In genomic region chr1:42917908-42918307, GRCm38 (mm10) we compare ENCODE assay signal across 10 mouse cellular contexts. TPM values are rescaled to one million over a fixed set of nuclear protein-coding genes. Genes with fewer than 3 reads are reported as not detected.
DNase-seq lines count a peak whose midpoint lies in the region; ATAC-seq and TF ChIP-seq lines count a peak whose summit lies in the region.
"Had no signal": no experiment of that assay in that cellular context is flagged by ENCODE, and none has a peak within 500 bp of the region (broad histone marks: within the 10 kb centered on the region; RNA-seq: fewer than 3 reads in every experiment).

No protein-coding gene starts in this region.

- peak overlapping the region; percentile 33; the same call in 1 of the 2 replicates for H3K4me3 ChIP-seq in heart, embryonic 10.5 days
- H3K4me3 ChIP-seq in heart, adult 2 months, result no peak overlapping the region
- no peak overlapping the region for H3K4me3 ChIP-seq in lung, postnatal 0 days (ENCODE audit: low read depth, low read length)
- no peak overlapping the region for H3K4me3 ChIP-seq in forebrain, embryonic 14.5 days (ENCODE audit: low read depth, low read length)

- no peak for TF ChIP-seq EP300 in heart, adult 2 months (IDR thresholded peaks at IDR 0.05; ENCODE audit: insufficient read depth, low read depth, low read length)
- no peak for TF ChIP-seq EP300 in lung, postnatal 0 days (IDR thresholded peaks at IDR 0.05)

- H3K9ac ChIP-seq in heart, adult 2 months (ENCODE audit: low read depth, low read length), result no peak overlapping the region
- no peak overlapping the region for H3K9ac ChIP-seq in lung, postnatal 0 days (replicated peaks; ENCODE audit: low read depth)
- H3K9ac ChIP-seq in forebrain, embryonic 14.5 days (ENCODE audit: low read length), result no peak overlapping the region

- peak; percentile 47 for ATAC-seq in lung, postnatal 0 days
- ATAC-seq in forebrain, embryonic 14.5 days, result no peak

- no peak overlapping the region for H3K4me2 ChIP-seq in lung, postnatal 0 days (replicated peaks; ENCODE audit: low read depth, low read length)
- H3K4me2 ChIP-seq in forebrain, embryonic 14.5 days (ENCODE audit: low read length), result no peak overlapping the region

- no peak for DNase-seq in heart, embryonic 10.5 days (ENCODE audit: low spot score)
- DNase-seq in heart, adult 2 months, result no peak
- DNase-seq in lung, postnatal 0 days (ENCODE audit: low spot score), result peak; percentile 53
- DNase-seq in lung, postnatal 4 days, result no peak
- DNase-seq in forebrain, embryonic 14.5 days (ENCODE audit: low spot score), result peak; percentile 28
- DNase-seq in retina, postnatal 1 day, result peak; percentile 62
- DNase-seq in ovary, adult 18-20 months (ENCODE audit: low spot score), result no peak
- DNase-seq in gastrocnemius, postnatal 10 days, result no peak
- DNase-seq: heart, adult 11 months; lung, postnatal 36 days had no signal

- no peak for TF ChIP-seq POLR2A in heart, adult 2 months (IDR thresholded peaks at IDR 0.05; ENCODE audit: insufficient read depth, low read depth, low read length)

- intact Hi-C loops in heart, adult 2 months (cut with DNase I), result loop anchor here (5.0 kb wide), 1 partner anchor 344 kb away; no protein-coding TSS in a partner anchor

- no peak overlapping the region for H3K27ac ChIP-seq in heart, embryonic 10.5 days
- H3K27ac ChIP-seq in heart, adult 2 months, result no peak overlapping the region
- H3K27ac ChIP-seq in lung, postnatal 0 days (ENCODE audit: low read length), result no peak overlapping the region
- no peak overlapping the region for H3K27ac ChIP-seq in forebrain, embryonic 14.5 days (ENCODE audit: low read depth, low read length)

- no peaks in the 10 kb centered on the region for H3K79me2 ChIP-seq in heart, adult 2 months (replicated peaks; ENCODE audit: control insufficient read depth, insufficient read depth, low read length)

- H3K36me3 ChIP-seq in heart, embryonic 10.5 days, result no peaks in the 10 kb centered on the region
- no peaks in the 10 kb centered on the region for H3K36me3 ChIP-seq in heart, adult 2 months (ENCODE audit: control insufficient read depth, insufficient read depth, low read length)
- H3K36me3 ChIP-seq in lung, postnatal 0 days (ENCODE audit: insufficient read depth, low read length), result no peaks in the 10 kb centered on the region
- no peaks in the 10 kb centered on the region for H3K36me3 ChIP-seq in forebrain, embryonic 14.5 days (ENCODE audit: control insufficient read depth, insufficient read depth, low read length)

- H3K9me3 ChIP-seq in heart, embryonic 10.5 days, result no peaks in the 10 kb centered on the region
- H3K9me3 ChIP-seq in lung, postnatal 0 days (ENCODE audit: low read length), result no peaks in the 10 kb centered on the region
- no peaks in the 10 kb centered on the region for H3K9me3 ChIP-seq in forebrain, embryonic 14.5 days (replicated peaks; ENCODE audit: control insufficient read depth, low read length)

- TF ChIP-seq CTCF in heart, adult 2 months (IDR thresholded peaks at IDR 0.05), result no peak
- no peak for TF ChIP-seq CTCF in lung, postnatal 0 days (IDR thresholded peaks at IDR 0.05)

- H3K27me3 ChIP-seq in heart, embryonic 10.5 days (ENCODE audit: insufficient read depth, poor library complexity, severe bottlenecking), result no peaks in the 10 kb centered on the region
- H3K27me3 ChIP-seq in heart, adult 2 months (ENCODE audit: control insufficient read depth, insufficient read depth, low read length), result no peaks in the 10 kb centered on the region
- H3K27me3 ChIP-seq in lung, postnatal 0 days (replicated peaks; ENCODE audit: insufficient read depth, low read length), result no peaks in the 10 kb centered on the region
- H3K27me3 ChIP-seq in forebrain, embryonic 14.5 days (replicated peaks; ENCODE audit: control insufficient read depth, insufficient read depth, low read length), result no peaks in the 10 kb centered on the region

- H3K4me1 ChIP-seq in heart, embryonic 10.5 days, result peaks cover 3% of the 10 kb centered on the region; the same call in 1 of the 2 replicates
- H3K4me1 ChIP-seq in heart, adult 2 months (ENCODE audit: control insufficient read depth, insufficient read depth, low read length), result no peaks in the 10 kb centered on the region
- H3K4me1 ChIP-seq in lung, postnatal 0 days (ENCODE audit: insufficient read depth, low read depth, low read length), result no peaks in the 10 kb centered on the region
- H3K4me1 ChIP-seq in forebrain, embryonic 14.5 days (ENCODE audit: control insufficient read depth, insufficient read depth, low read length), result no peaks in the 10 kb centered on the region

- 13% methylated on average over 4 of the region's 4 CpGs for WGBS in heart, embryonic 10.5 days
- WGBS in heart, adult 2 months, result 23% methylated on average over 4 of the region's 4 CpGs
- 27% methylated on average over 4 of the region's 4 CpGs for WGBS in lung, postnatal 0 days
- WGBS in forebrain, embryonic 14.5 days, result 16% methylated on average over 4 of the region's 4 CpGs

RNA-seq across cellular contexts. Expression of gene Gpr45, which starts 34.8 kb away (rescaled TPM):
- 3.1 and 4.9 TPM in 2 replicates for polyA plus RNA-seq in heart, embryonic 10.5 days (2016; fragmentation: Nextera tagmentation; extraction: Ambion mirVana)
- total RNA-seq in heart, adult 2 months (2021), result under 1 TPM; 0.10 to 0.25 TPM
- 0.20 and 0.41 TPM in 2 replicates for polyA plus RNA-seq in heart, adult 2 months (2012; rRNA removed)
- polyA plus RNA-seq in lung, postnatal 0 days (2015; fragmentation: Nextera tagmentation; extraction: Ambion mirVana), result 1.2 and 1.7 TPM in 2 replicates
- 27.2 and 27.9 TPM in 2 replicates for polyA plus RNA-seq in forebrain, embryonic 14.5 days (2014; fragmentation: Nextera tagmentation; extraction: Ambion mirVana)
- under 1 TPM; 0.23 to 0.34 TPM for total RNA-seq in gastrocnemius, postnatal 10 days (2021)

Comparison
In these comparisons a context has a peak if more than half of its experiments do, and no peak if none do; other contexts are left out.
1. DNase-seq: peak in lung, postnatal 0 days (single experiment), forebrain, embryonic 14.5 days (single experiment) and retina, postnatal 1 day (single experiment); none in heart, embryonic 10.5 days (single experiment), heart, adult 2 months (0 of 2), lung, postnatal 4 days (0 of 2), ovary, adult 18-20 months (single experiment) and gastrocnemius, postnatal 10 days (single experiment).